Mouse (Mus musculus): ENCODE data around the gene Gbx1.

DNA sequence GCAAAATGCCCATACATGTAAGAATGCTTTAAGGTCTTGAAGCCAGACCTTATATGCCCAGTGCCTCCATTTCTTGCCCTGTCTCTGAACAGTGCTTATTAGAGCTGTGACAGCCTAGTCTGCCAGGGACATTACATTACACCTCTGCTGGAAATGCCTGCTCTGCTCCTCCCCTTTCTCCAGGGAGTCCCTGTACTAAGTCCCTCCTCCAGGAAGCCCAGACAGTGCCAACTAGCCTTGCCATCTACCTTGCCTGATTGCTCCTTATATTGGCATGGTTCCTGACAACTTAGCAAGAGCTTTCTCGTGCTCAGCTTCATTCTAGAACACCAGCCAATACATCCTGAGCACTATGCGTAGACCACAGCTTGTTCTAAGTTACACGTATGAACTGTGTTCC is 8.7 kb upstream of the Gbx1 start:
- no peak for TF ChIP-seq CTCF (IDR thresholded peaks at IDR 0.05; ENCODE audit: borderline replicate concordance, extremely low read depth, insufficient read depth, insufficient read length)
- TF ChIP-seq POLR2A (IDR thresholded peaks at IDR 0.05; ENCODE audit: borderline replicate concordance, extremely low read depth, insufficient read depth, insufficient read length, poor library complexity, severe bottlenecking), result no peak
